Mouse (Mus musculus) stomach, postnatal 0 days (tissue): Measurements from ENCODE around the gene Gm2022. TPM values are rescaled to one million over a fixed set of nuclear protein-coding genes. Genes with fewer than 3 reads are reported as not detected.
"Not testable (repeated sequence)": the region's sequence is repeated elsewhere in the genome, so short reads cannot be mapped to it uniquely, and the experiment has no call there.

Experiments used
- ATAC-seq: fragments of 200-750 bp; cut with Nextera tagmentation; 2 replicates; pipeline ENCODE4 v1.8.0; 2017; ENCODE audit not compliant: low FRiP score, low TSS enrichment
- DNase-seq: peaks from one replicate; pipeline ENCODE4 v3.0.0-alpha.2; 2016; ENCODE audit warnings: low spot score
- H3K27ac ChIP-seq: fragments of 300-500 bp; sonication (generic); replicated peaks from 2 replicates; pipeline ENCODE4 v1.5.1; 2014; ENCODE audit warnings: mild to moderate bottlenecking, control low read depth
- H3K27me3 ChIP-seq: fragments of 300-500 bp; sonication (generic); 2 replicates; pipeline ENCODE4 v1.6.1; 2014; ENCODE audit warnings: low read length; ENCODE audit not compliant: control insufficient read depth, insufficient read depth
- H3K36me3 ChIP-seq: fragments of 300-500 bp; sonication (generic); 2 replicates; pipeline ENCODE4 v1.6.1; 2014; ENCODE audit warnings: low read length, mixed read lengths; ENCODE audit not compliant: control insufficient read depth, insufficient read depth
- H3K4me1 ChIP-seq: fragments of 300-500 bp; sonication (generic); replicated peaks from 2 replicates; pipeline ENCODE4 v1.6.1; 2014; ENCODE audit warnings: antibody characterized with exemption; ENCODE audit not compliant: control insufficient read depth, insufficient read depth
- H3K4me2 ChIP-seq: fragments of 300-500 bp; sonication (generic); replicated peaks from 2 replicates; pipeline ENCODE4 v1.6.1; 2014; ENCODE audit warnings: low read depth, mild to moderate bottlenecking, control low read depth, moderate library complexity
- H3K4me3 ChIP-seq: fragments of 300-500 bp; sonication (generic); 2 replicates; pipeline ENCODE4 v1.5.1; 2014; ENCODE audit warnings: low read depth, low read length, control low read depth
- H3K9ac ChIP-seq: fragments of 300-500 bp; sonication (generic); 2 replicates; pipeline ENCODE4 v1.6.1; 2014; ENCODE audit warnings: mild to moderate bottlenecking, low read length, control low read depth, mixed read lengths
- H3K9me3 ChIP-seq: fragments of 300-500 bp; sonication (generic); 2 replicates; pipeline ENCODE4 v1.6.1; 2016; ENCODE audit warnings: low read length; ENCODE audit not compliant: control insufficient read depth
- WGBS: fragments of 180-500 bp; shearing (Covaris S2); extraction: QIAGEN DNeasy Blood & Tissue Kit; methylation state at CpG from one replicate; pipeline ENCODE4 v1.1.7; 2014; 5-methylcytosine and 5-hydroxymethylcytosine counted together
- polyA plus RNA-seq: library from polyadenylated mRNA; unstranded; fragments of >200 nt; fragmentation: Nextera tagmentation; extraction: Ambion mirVana; gene quantifications from 2 replicates; pipeline ENCODE4 v1.2.1, GENCODE M21; 2015

Gm2022 gene
- polyA plus RNA-seq = not detected in 2 replicates

DNA sequence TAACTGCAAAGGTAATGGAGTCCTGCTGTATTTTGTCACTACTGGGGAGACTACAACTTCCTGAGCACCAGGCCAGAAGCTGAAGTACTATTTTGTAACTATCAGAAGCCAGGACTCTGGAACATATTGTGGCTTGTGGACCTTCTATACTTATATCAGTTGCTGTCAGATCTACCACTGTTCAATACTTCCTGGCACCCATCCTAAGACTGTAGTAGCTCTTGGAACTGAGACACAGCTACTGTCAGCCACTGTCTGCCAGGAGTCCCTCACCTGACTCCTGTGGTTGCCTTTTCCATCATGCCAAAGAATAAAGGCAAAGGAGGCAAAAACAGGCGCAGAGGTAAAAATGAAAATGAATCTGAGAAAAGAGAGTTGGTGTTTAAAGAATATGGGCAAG is at the start of gene Gm2022:
Gm2022 (plus strand) TSS at position 301 of the 400 bp plus-strand sequence.
- H3K36me3 ChIP-seq, H3K27me3 ChIP-seq, DNase-seq, H3K4me2 ChIP-seq, H3K4me1 ChIP-seq, ATAC-seq, H3K4me3 ChIP-seq, H3K9ac ChIP-seq, H3K9me3 ChIP-seq, H3K27ac ChIP-seq: not testable (repeated sequence)
- 100% methylated on average over 1 of the region's 1 CpGs for WGBS

DNA sequence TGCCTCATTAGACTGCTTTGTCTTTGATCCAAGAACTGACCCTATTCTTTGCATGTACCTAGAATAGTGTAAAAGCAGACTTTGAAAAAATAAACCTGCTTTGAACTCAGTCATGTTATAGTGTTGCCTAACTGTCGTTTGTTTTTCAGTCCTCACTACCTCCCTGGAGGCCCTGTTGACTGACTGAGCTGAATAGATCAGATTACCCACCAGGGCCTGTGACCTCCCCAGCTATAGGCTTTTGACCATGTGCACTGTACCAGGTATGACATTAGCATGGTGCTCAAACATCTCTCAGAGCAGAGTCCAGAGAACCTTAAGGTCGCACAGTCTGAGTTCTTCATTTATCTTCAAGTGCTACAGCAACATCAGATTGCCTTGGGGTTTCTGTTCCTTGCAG is 44.5 kb upstream of the Gm2022 start:
- H3K4me2 ChIP-seq, H3K27ac ChIP-seq, H3K9me3 ChIP-seq, DNase-seq, H3K4me1 ChIP-seq, H3K9ac ChIP-seq, ATAC-seq, H3K36me3 ChIP-seq, H3K4me3 ChIP-seq, H3K27me3 ChIP-seq: not testable (repeated sequence)
- WGBS = no CpG with 5 or more reads among the region's 2 CpGs

DNA sequence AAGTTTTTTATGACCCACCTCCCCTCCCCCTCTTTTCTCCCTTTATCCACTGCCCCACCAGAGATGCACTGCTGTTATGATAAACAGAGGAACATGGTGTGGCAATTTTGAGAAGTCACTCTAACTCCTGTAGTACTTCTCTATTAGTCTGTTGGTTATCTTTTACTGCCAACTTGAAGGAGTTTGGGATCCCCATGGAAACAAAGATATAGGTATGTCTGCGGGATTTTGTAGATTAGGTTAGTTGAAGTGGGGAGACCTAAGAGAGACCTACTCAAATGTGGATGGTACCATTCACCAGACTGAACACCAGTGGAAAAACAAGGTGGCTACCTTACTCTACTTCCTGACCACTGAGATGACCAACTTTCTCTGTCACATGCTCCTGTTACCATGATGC is 39.1 kb upstream of the Gm2022 start:
- 83% methylated on average over 1 of the region's 1 CpGs for WGBS
- not testable (repeated sequence) for DNase-seq, H3K9ac ChIP-seq, H3K27ac ChIP-seq, H3K27me3 ChIP-seq, H3K4me1 ChIP-seq, H3K4me3 ChIP-seq, H3K9me3 ChIP-seq, H3K36me3 ChIP-seq, ATAC-seq, H3K4me2 ChIP-seq

DNA sequence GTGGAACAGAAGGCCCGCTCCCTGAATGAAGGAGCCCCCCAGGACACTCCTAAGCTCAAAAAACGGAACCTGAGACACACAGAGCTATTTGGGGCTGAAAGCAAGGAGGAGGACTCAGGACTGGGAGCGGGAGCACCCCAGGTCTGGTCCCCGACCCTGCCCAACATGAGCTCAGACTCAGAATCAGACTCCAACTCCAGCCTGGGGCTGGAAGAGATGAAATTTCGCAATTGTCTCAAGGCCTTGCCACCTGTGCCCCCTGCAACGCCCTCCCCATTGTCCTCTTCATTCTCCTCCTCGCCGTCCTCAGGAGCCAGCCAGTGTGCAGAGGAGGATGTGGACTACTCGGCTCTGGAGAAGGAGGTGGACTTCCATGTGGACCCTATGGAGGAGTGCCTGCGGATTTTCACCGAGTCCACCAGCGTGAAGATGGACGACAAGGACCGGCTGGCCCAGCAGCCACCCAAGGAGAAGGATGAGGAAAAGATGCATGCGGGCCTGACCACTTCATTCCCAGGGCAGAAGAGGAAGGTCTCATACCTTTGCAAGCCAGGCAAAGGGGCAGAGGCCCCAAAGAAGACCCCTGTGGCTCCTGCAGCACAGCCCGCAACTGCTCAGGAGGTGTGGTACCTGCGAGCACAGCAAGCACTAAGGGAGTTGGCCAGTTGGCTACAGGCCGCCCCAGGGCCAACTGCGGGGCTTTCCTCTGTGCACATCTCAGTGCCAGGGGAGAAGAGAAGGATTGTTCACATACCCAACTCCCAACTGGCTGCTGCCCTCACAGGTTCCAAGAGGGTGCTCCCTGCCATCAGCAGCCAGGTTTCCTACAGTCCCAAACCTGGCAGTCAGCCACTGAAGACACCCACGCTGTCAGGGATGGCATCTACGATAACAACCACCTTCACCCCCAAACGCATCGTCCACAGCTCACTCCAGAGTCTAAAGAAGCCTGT is 33.2 kb upstream of the Gm2022 start:
- H3K9ac ChIP-seq, H3K4me1 ChIP-seq, DNase-seq, H3K4me3 ChIP-seq, H3K27me3 ChIP-seq, H3K36me3 ChIP-seq, H3K27ac ChIP-seq, H3K4me2 ChIP-seq, H3K9me3 ChIP-seq: not testable (repeated sequence)
- ATAC-seq = peak; percentile 34
- WGBS = 83% methylated on average over 23 of the region's 23 CpGs

DNA sequence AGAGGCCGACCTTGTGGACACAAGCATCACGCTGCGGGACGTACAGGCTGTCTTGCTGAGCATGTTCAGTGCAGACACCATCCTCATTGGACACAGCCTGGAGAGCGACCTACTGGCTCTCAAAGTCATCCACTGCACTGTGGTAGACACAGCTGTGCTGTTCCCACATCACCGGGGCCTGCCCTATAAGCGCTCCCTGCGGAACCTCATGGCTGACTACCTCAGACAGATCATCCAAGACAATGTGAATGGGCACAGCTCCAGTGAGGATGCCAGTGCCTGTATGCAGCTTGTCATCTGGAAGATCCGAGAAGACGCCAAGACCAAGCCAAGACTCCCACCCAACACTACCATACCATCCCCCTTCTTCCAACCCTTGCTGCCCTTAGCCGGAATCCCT is 31.5 kb upstream of the Gm2022 start:
- H3K27ac ChIP-seq, H3K4me1 ChIP-seq, H3K9me3 ChIP-seq, H3K27me3 ChIP-seq, H3K4me2 ChIP-seq, H3K4me3 ChIP-seq, DNase-seq, H3K9ac ChIP-seq, H3K36me3 ChIP-seq, ATAC-seq: not testable (repeated sequence)
- WGBS = 97% methylated on average over 9 of the region's 11 CpGs

DNA sequence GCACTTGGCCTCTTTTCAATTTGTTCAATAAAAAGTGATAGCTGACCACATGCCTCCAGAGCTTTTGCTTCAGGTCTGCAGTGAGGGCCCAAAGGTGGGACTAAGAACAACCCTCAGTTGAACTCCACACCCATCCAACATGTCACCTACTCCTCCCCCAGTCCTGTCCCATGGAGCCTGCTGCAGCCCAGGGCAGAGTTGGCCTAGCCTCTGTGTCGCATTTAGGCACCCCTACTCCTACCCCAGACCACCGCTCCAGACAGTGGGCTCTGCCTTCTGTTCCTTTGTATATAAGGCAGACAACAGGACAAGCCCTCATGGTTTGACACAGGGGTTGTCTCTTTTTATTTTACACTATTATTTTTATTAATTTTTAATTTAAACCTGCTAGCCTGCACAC is 31.1 kb upstream of the Gm2022 start:
- H3K4me3 ChIP-seq, ATAC-seq, H3K9ac ChIP-seq, H3K27me3 ChIP-seq, H3K4me1 ChIP-seq, H3K27ac ChIP-seq, H3K4me2 ChIP-seq, H3K9me3 ChIP-seq, H3K36me3 ChIP-seq, DNase-seq: not testable (repeated sequence)
- WGBS = 79% methylated on average over 2 of the region's 2 CpGs

DNA sequence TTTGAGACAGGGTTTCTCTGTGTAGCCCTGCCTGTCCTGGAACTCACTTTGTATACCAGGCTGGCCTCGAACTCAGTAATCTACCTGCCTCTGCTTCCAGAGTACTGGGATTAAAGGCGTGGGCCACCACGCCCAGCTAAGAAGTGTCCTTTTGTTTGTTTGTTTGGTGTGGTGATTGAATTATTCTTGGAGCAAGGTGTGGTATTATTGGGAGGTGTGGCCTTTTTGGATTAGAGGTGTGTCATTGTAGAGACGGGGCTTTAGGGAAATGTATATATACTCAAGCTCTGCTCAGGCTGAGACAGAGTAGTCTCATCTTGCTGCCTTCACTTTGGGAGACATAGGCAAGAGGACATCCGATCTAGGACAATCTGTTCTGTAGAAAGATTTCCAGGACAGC is 21.4 kb upstream of the Gm2022 start, which contains the start of gene Gm2016:
Gm2016 (plus strand) TSS at position 301 of the 400 bp plus-strand sequence.
- 88% methylated on average over 5 of the region's 5 CpGs for WGBS
- ATAC-seq, DNase-seq: not testable (repeated sequence)

DNA sequence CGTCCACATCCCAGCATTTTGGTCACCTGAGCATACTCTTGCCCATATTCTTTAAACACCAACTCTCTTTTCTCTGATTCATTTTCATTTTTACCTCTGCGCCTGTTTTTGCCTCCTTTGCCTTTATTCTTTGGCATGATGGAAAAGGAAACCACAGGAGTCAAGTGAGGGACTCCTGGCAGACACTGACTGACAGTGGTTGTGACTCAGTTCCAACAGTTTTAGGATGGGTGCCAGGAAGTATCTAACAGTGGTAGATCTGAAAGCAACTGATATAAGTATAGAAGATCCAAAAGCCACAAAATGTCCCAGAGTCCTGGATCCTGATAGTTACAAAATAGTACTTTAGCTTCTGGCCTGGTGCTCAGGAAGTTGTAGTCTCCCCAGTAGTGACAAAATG is 24.6 kb downstream of the Gm2022 start, which contains the start of gene Gm2035:
Gm2035 (minus strand) TSS at position 137 of the 400 bp plus-strand sequence.
- not testable (repeated sequence) for H3K27ac ChIP-seq, ATAC-seq, DNase-seq, H3K9ac ChIP-seq, H3K36me3 ChIP-seq, H3K9me3 ChIP-seq, H3K4me2 ChIP-seq, H3K27me3 ChIP-seq, H3K4me3 ChIP-seq, H3K4me1 ChIP-seq
- whole genome bisulfite sequencing = 66% methylated on average over 2 of the region's 2 CpGs

More for the DNA sequence above, 21.4 kb upstream of the Gm2022 start, which contains the start of gene Gm2016:
- not testable (repeated sequence) for H3K4me3 ChIP-seq, H3K27me3 ChIP-seq, H3K4me2 ChIP-seq, H3K4me1 ChIP-seq, H3K36me3 ChIP-seq, H3K27ac ChIP-seq, H3K9ac ChIP-seq, H3K9me3 ChIP-seq
